ENCODE assay signal across 15 mouse cellular contexts in genomic region chr9:109911779-109912178, GRCm38 (mm10). TPM values are rescaled to one million over a fixed set of nuclear protein-coding genes. Genes with fewer than 3 reads are reported as not detected.
DNase-seq lines count a peak whose midpoint lies in the region; ATAC-seq lines count a peak whose summit lies in the region.
"Had no signal": no experiment of that assay in that cellular context is flagged by ENCODE, and none has a peak within 500 bp of the region (broad histone marks: within the 10 kb centered on the region; RNA-seq: fewer than 3 reads in every experiment).

No protein-coding gene starts in this region.

- no peak for ATAC-seq in forebrain, embryonic 12.5 days (ENCODE audit: low FRiP score)
- ATAC-seq: hindbrain, postnatal 0 days had no signal

- no peak overlapping the region for H3K9ac ChIP-seq in forebrain, embryonic 12.5 days
- H3K9ac ChIP-seq: stomach, embryonic 15.5 days had no signal

- peak; percentile 66 for DNase-seq in adrenal gland, postnatal 10 days
- DNase-seq in adrenal gland, adult 8-10 months, result no peak
- peak; percentile 44 for DNase-seq in left cerebral cortex, postnatal 4 days
- DNase-seq in left cerebral cortex, adult 9 months (ENCODE audit: low spot score in 2 of 2), result no peak
- peak; percentile 39 for DNase-seq in adrenal gland, postnatal 25 days
- DNase-seq in gonadal fat pad, adult 2 months (ENCODE audit: low read depth), result peak; percentile 88
- no peak for DNase-seq in left cerebral cortex, postnatal 36 days (ENCODE audit: low spot score in 2 of 2)
- DNase-seq: kidney, adult 8-10 months; liver; right cerebral cortex, postnatal 4 days; thymus, postnatal 36 days had no signal

- no peaks in the 10 kb centered on the region for H3K27me3 ChIP-seq in forebrain, embryonic 12.5 days
- H3K27me3 ChIP-seq: stomach, embryonic 15.5 days had no signal

- no peaks in the 10 kb centered on the region for H3K4me1 ChIP-seq in forebrain, embryonic 12.5 days

- no peak overlapping the region for H3K4me3 ChIP-seq in forebrain, embryonic 12.5 days (replicated peaks)
- H3K4me3 ChIP-seq: embryonic facial prominence, embryonic 10.5 days; stomach, embryonic 15.5 days had no signal

- intact Hi-C loops in left cerebral cortex, postnatal 4 days (cut with DNase I), result no loop called here
- intact Hi-C loops in left cerebral cortex, postnatal 36 days (cut with DNase I), result no loop called here

- 85% methylated on average over 7 of the region's 7 CpGs for WGBS in forebrain, embryonic 12.5 days

- no peaks in the 10 kb centered on the region for H3K9me3 ChIP-seq in forebrain, embryonic 12.5 days
- H3K9me3 ChIP-seq: embryonic facial prominence, embryonic 10.5 days; stomach, embryonic 15.5 days had no signal

- H3K27ac ChIP-seq in forebrain, embryonic 12.5 days, result no peak overlapping the region
- H3K27ac ChIP-seq: embryonic facial prominence, embryonic 10.5 days; hindbrain, postnatal 0 days; stomach, embryonic 15.5 days had no signal

- H3K4me2 ChIP-seq in forebrain, embryonic 12.5 days, result no peak overlapping the region
- H3K4me2 ChIP-seq: stomach, embryonic 15.5 days had no signal

- no peaks in the 10 kb centered on the region for H3K36me3 ChIP-seq in forebrain, embryonic 12.5 days (replicated peaks)
- H3K36me3 ChIP-seq: embryonic facial prominence, embryonic 10.5 days; stomach, embryonic 15.5 days had no signal

RNA-seq across cellular contexts. Expression of gene Map4, which starts 19.5 kb away (rescaled TPM):
- 100 to 1,000 TPM in 1 of 2 experiments, 10 to 100 TPM in 1; 83.5 to 132 TPM for total RNA-seq in adrenal gland, postnatal 10 days (2021)
- total RNA-seq in adrenal gland, adult 8-10 months (2022), result 100 to 1,000 TPM in 2 of 4 experiments, 10 to 100 TPM in 2; 75.9 to 139 (median 108) TPM
- total RNA-seq in left cerebral cortex, postnatal 4 days (2021), result 100 to 1,000 TPM; 477 to 488 TPM
- total RNA-seq in adrenal gland, postnatal 25 days (2021), result 83.4 and 92.8 TPM in 2 replicates
- 103 and 120 TPM in 2 replicates for polyA plus RNA-seq in gonadal fat pad, adult 2 months (2012; rRNA removed)
- 100 to 1,000 TPM; 353 to 398 TPM for total RNA-seq in left cerebral cortex, postnatal 36 days (2021)
- 94.5 and 112 TPM in 2 replicates for polyA plus RNA-seq in forebrain, embryonic 12.5 days (2016; fragmentation: Nextera tagmentation; extraction: Ambion mirVana)

RNA-seq across cellular contexts. Expression of gene Cdc25a, which starts 36.4 kb away (rescaled TPM):
- total RNA-seq in adrenal gland, postnatal 10 days (2021), result 10 to 100 TPM; 15.5 to 17.0 TPM
- 10 to 100 TPM; 10.5 to 14.5 (median 10.8) TPM for total RNA-seq in adrenal gland, adult 8-10 months (2022)
- total RNA-seq in left cerebral cortex, postnatal 4 days (2021), result 10 to 100 TPM in 1 of 2 experiments, 1 to 10 TPM in 1; 9.9 to 10.3 TPM
- total RNA-seq in adrenal gland, postnatal 25 days (2021), result 11.5 and 12.9 TPM in 2 replicates
- 3.4 and 3.8 TPM in 2 replicates for polyA plus RNA-seq in gonadal fat pad, adult 2 months (2012; rRNA removed)
- total RNA-seq in left cerebral cortex, postnatal 36 days (2021), result 1 to 10 TPM; 4.6 to 5.0 TPM
- 42.1 and 44.3 TPM in 2 replicates for polyA plus RNA-seq in forebrain, embryonic 12.5 days (2016; fragmentation: Nextera tagmentation; extraction: Ambion mirVana)

Comparison
In these comparisons a context has a peak if more than half of its experiments do, and no peak if none do; other contexts are left out.
1. DNase-seq: peak in adrenal gland, postnatal 10 days (single experiment), left cerebral cortex, postnatal 4 days (single experiment), adrenal gland, postnatal 25 days (single experiment) and gonadal fat pad, adult 2 months (single experiment); none in adrenal gland, adult 8-10 months (single experiment), left cerebral cortex, adult 9 months (0 of 2) and left cerebral cortex, postnatal 36 days (0 of 2).